Mouse (Mus musculus) MEL (cell line): ENCODE measurements around the gene Lsm2. TPM values are rescaled to one million over a fixed set of nuclear protein-coding genes. Genes with fewer than 3 reads are reported as not detected.
A peak's percentile ranks its signal among the peaks of the same experiment; 100 is the strongest.

ENCODE experiments used
- DNase-seq: peaks from one replicate; pipeline ENCODE4 v3.0.0; 2011; ENCODE audit warnings: low read depth, low spot score
- H3K27ac ChIP-seq: 2 replicates; pipeline ENCODE4 v1.5.1; 2012; ENCODE audit warnings: low read depth, mild to moderate bottlenecking, control low read depth, low read length, moderate library complexity; ENCODE audit not compliant: control insufficient read depth
- H3K27me3 ChIP-seq, 2 experiments: fragments of 150-350 bp in 1 of 2; sonication (generic) in 1 of 2; 2 replicates each; pipeline ENCODE4 v1.6.1; 2012; ENCODE audit warnings: low read length in 2 of 2, mild to moderate bottlenecking in 2 of 2, improper control_type of control experiment in 1 of 2, moderate library complexity in 1 of 2; ENCODE audit not compliant: insufficient read depth in 2 of 2, control insufficient read depth in 1 of 2
- H3K36me3 ChIP-seq, 2 experiments: 2 replicates each; pipeline ENCODE4 v1.6.1; 2012 to 2014; ENCODE audit warnings: low read length in 2 of 2, improper control_type of control experiment in 1 of 2, inconsistent platforms in 1 of 2, mild to moderate bottlenecking in 1 of 2; ENCODE audit not compliant: insufficient read depth in 2 of 2, control insufficient read depth in 1 of 2
- H3K4me1 ChIP-seq, 2 experiments: fragments of 150-350 bp in 1 of 2; sonication (generic) in 1 of 2; 2 replicates each; pipeline ENCODE4 v1.6.1; 2012; ENCODE audit warnings: low read length in 2 of 2, improper control_type of control experiment in 1 of 2, mild to moderate bottlenecking in 1 of 2; ENCODE audit not compliant: insufficient read depth in 2 of 2, control insufficient read depth in 1 of 2
- H3K4me3 ChIP-seq, 2 experiments: fragments of 150-350 bp in 1 of 2; sonication (generic) in 1 of 2; 2 replicates each; pipeline ENCODE4 v1.5.1; 2012; ENCODE audit warnings: low read depth in 2 of 2, low read length in 2 of 2, mild to moderate bottlenecking in 2 of 2, moderate library complexity in 2 of 2, control low read depth in 1 of 2, improper control_type of control experiment in 1 of 2; ENCODE audit not compliant: control insufficient read depth in 1 of 2, insufficient read depth in 1 of 2
- H3K79me2 ChIP-seq: 2 replicates; pipeline ENCODE4 v1.6.1; 2012; ENCODE audit warnings: mild to moderate bottlenecking, low read length, moderate library complexity; ENCODE audit not compliant: control insufficient read depth, poor library complexity, insufficient read depth
- H3K9ac ChIP-seq: 2 replicates; pipeline ENCODE4 v1.6.1; 2012; ENCODE audit warnings: low read depth, mild to moderate bottlenecking, control low read depth, low read length, moderate library complexity; ENCODE audit not compliant: control insufficient read depth, poor library complexity, severe bottlenecking
- H3K9me3 ChIP-seq: fragments of 150-350 bp; sonication (generic); replicated peaks from 2 replicates; pipeline ENCODE4 v1.6.1; 2012; ENCODE audit warnings: mild to moderate bottlenecking, low read length, improper control_type of control experiment, moderate library complexity; ENCODE audit not compliant: insufficient read depth
- BHLHE40 ChIP-seq: IDR thresholded peaks from 2 replicates; pipeline ENCODE4 v1.6.1; 2012; ENCODE audit warnings: low read depth, mild to moderate bottlenecking, inconsistent platforms, low read length, improper control_type of control experiment, borderline replicate concordance
- CHD2 ChIP-seq: IDR thresholded peaks from 2 replicates; pipeline ENCODE4 v1.6.1; 2011; ENCODE audit warnings: low read length, improper control_type of control experiment
- CTCF ChIP-seq, 3 experiments: IDR thresholded peaks in 2 of 3; conservative IDR thresholded peaks in 1 of 3; 2 replicates each; pipeline ENCODE4 v1.5.1; 2011 to 2012; ENCODE audit warnings: low read length in 3 of 3, low read depth in 2 of 3, mild to moderate bottlenecking in 2 of 3, improper control_type of control experiment in 1 of 3, inconsistent platforms in 1 of 3, mixed read lengths in 1 of 3, moderate library complexity in 1 of 3; ENCODE audit not compliant: control insufficient read depth in 1 of 3, insufficient read depth in 1 of 3, poor library complexity in 1 of 3, severe bottlenecking in 1 of 3
- E2F4 ChIP-seq: IDR thresholded peaks from 2 replicates; pipeline ENCODE4 v1.6.1; 2011; ENCODE audit warnings: low read depth, low read length, improper control_type of control experiment, borderline replicate concordance
- ELF1 ChIP-seq: IDR thresholded peaks from 2 replicates; pipeline ENCODE4 v1.6.1; 2014; ENCODE audit warnings: low read depth, mild to moderate bottlenecking, inconsistent platforms, low read length, improper control_type of control experiment, moderate library complexity
- EP300 ChIP-seq, 2 experiments: IDR thresholded peaks; 2 replicates each; pipeline ENCODE4 v1.6.1; 2011; ENCODE audit warnings: improper control_type of control experiment in 2 of 2, low read length in 2 of 2, low read depth in 1 of 2, mild to moderate bottlenecking in 1 of 2
- ETS1 ChIP-seq: IDR thresholded peaks from 2 replicates; pipeline ENCODE4 v1.6.1; 2012; ENCODE audit warnings: low read depth, mild to moderate bottlenecking, inconsistent platforms, low read length, improper control_type of control experiment, moderate library complexity
- GABPA ChIP-seq: IDR thresholded peaks from 2 replicates; pipeline ENCODE4 v1.6.1; 2012; ENCODE audit warnings: low read depth, mild to moderate bottlenecking, inconsistent platforms, low read length, improper control_type of control experiment, moderate library complexity
- GATA1 ChIP-seq: IDR thresholded peaks from 2 replicates; pipeline ENCODE4 v1.6.1; 2011; ENCODE audit warnings: low read depth, low read length, improper control_type of control experiment
- HCFC1 ChIP-seq: IDR thresholded peaks from 2 replicates; pipeline ENCODE4 v1.6.1; 2012; ENCODE audit warnings: low read depth, mild to moderate bottlenecking, inconsistent platforms, low read length, improper control_type of control experiment, moderate library complexity
- JUND ChIP-seq: IDR thresholded peaks from 2 replicates; pipeline ENCODE4 v1.6.1; 2011; ENCODE audit warnings: low read depth, mild to moderate bottlenecking, improper control_type of control experiment, low read length
- KAT2A ChIP-seq: conservative IDR thresholded peaks from 2 replicates; pipeline ENCODE4 v1.6.1; 2012; ENCODE audit warnings: low read depth, low read length, improper control_type of control experiment, inconsistent platforms
- MAFK ChIP-seq: IDR thresholded peaks from 2 replicates; pipeline ENCODE4 v1.6.1; 2011; ENCODE audit warnings: low read depth, mild to moderate bottlenecking, low read length, improper control_type of control experiment, borderline replicate concordance
- MAX ChIP-seq: IDR thresholded peaks from 2 replicates; pipeline ENCODE4 v1.6.1; 2011; ENCODE audit warnings: low read length, improper control_type of control experiment
- MAZ ChIP-seq: IDR thresholded peaks from 2 replicates; pipeline ENCODE4 v1.6.1; 2012; ENCODE audit warnings: low read depth, mild to moderate bottlenecking, inconsistent platforms, low read length, improper control_type of control experiment
- MEF2A ChIP-seq: IDR thresholded peaks from 2 replicates; pipeline ENCODE4 v1.6.1; 2014; ENCODE audit warnings: low read depth, mild to moderate bottlenecking, inconsistent platforms, low read length, improper control_type of control experiment; ENCODE audit not compliant: poor library complexity, insufficient replicate concordance, severe bottlenecking; ENCODE audit errors: extremely low read depth
- MXI1 ChIP-seq: IDR thresholded peaks from 2 replicates; pipeline ENCODE4 v1.6.1; 2011; ENCODE audit warnings: mild to moderate bottlenecking, low read depth, low read length, improper control_type of control experiment
- MYC ChIP-seq: IDR thresholded peaks from 2 replicates; pipeline ENCODE4 v1.6.1; 2011; ENCODE audit warnings: low read depth, mild to moderate bottlenecking, low read length, improper control_type of control experiment, moderate library complexity
- NELFE ChIP-seq: IDR thresholded peaks from 2 replicates; pipeline ENCODE4 v1.6.1; 2011; ENCODE audit warnings: low read depth, low read length, improper control_type of control experiment
- NRF1 ChIP-seq: IDR thresholded peaks from 2 replicates; pipeline ENCODE4 v1.6.1; 2014; ENCODE audit warnings: low read depth, mild to moderate bottlenecking, inconsistent platforms, low read length, improper control_type of control experiment, moderate library complexity; ENCODE audit not compliant: poor library complexity, insufficient read depth, severe bottlenecking
- POLR2A ChIP-seq, 2 experiments: IDR thresholded peaks; 2 replicates each; pipeline ENCODE4 v1.6.1; 2011 to 2012; ENCODE audit warnings: low read length in 2 of 2, mild to moderate bottlenecking in 2 of 2, control low read depth in 1 of 2, improper control_type of control experiment in 1 of 2, low read depth in 1 of 2, moderate library complexity in 1 of 2; ENCODE audit not compliant: control insufficient read depth in 1 of 2, insufficient read depth in 1 of 2, poor library complexity in 1 of 2
- POLR2AphosphoS2 ChIP-seq: IDR thresholded peaks from 2 replicates; pipeline ENCODE4 v1.6.1; 2011; ENCODE audit warnings: low read length, improper control_type of control experiment
- POLR2AphosphoS5 ChIP-seq: IDR thresholded peaks from 2 replicates; pipeline ENCODE4 v1.6.1; 2012; ENCODE audit warnings: low read depth, borderline replicate concordance, mild to moderate bottlenecking, inconsistent platforms, low read length, moderate library complexity, mixed read lengths
- RAD21 ChIP-seq: IDR thresholded peaks from 2 replicates; pipeline ENCODE4 v1.6.1; 2011; ENCODE audit warnings: mild to moderate bottlenecking, low read depth, low read length, improper control_type of control experiment
- RCOR1 ChIP-seq: IDR thresholded peaks from 2 replicates; pipeline ENCODE4 v1.6.1; 2012; ENCODE audit warnings: low read depth, mild to moderate bottlenecking, inconsistent platforms, low read length, improper control_type of control experiment
- SIN3A ChIP-seq: IDR thresholded peaks from 2 replicates; pipeline ENCODE4 v1.6.1; 2012; ENCODE audit warnings: low read length, improper control_type of control experiment, inconsistent platforms
- SMC3 ChIP-seq: IDR thresholded peaks from 2 replicates; pipeline ENCODE4 v1.6.1; 2011; ENCODE audit warnings: low read depth, low read length, improper control_type of control experiment
- TAL1 ChIP-seq: IDR thresholded peaks from 2 replicates; pipeline ENCODE4 v1.6.1; 2012; ENCODE audit warnings: mild to moderate bottlenecking, inconsistent platforms, low read length, moderate library complexity, mixed read lengths
- TBP ChIP-seq: IDR thresholded peaks from 2 replicates; pipeline ENCODE4 v1.8.0; 2011; ENCODE audit warnings: low read depth, low read length, improper control_type of control experiment
- TCF12 ChIP-seq: IDR thresholded peaks from 2 replicates; pipeline ENCODE4 v1.6.1; 2014; ENCODE audit warnings: low read depth, mild to moderate bottlenecking, inconsistent platforms, low read length, improper control_type of control experiment, moderate library complexity
- UBTF ChIP-seq: IDR thresholded peaks from 2 replicates; pipeline ENCODE4 v1.6.1; 2012; ENCODE audit warnings: low read depth, mild to moderate bottlenecking, inconsistent platforms, low read length, improper control_type of control experiment, moderate library complexity, borderline replicate concordance; ENCODE audit not compliant: insufficient read depth
- USF1 ChIP-seq: IDR thresholded peaks from 2 replicates; pipeline ENCODE4 v1.6.1; 2014; ENCODE audit warnings: low read depth, mild to moderate bottlenecking, inconsistent platforms, low read length, improper control_type of control experiment, moderate library complexity
- USF2 ChIP-seq, 2 experiments: IDR thresholded peaks; 2 replicates each; pipeline ENCODE4 v1.6.1; 2011 to 2012; ENCODE audit warnings: improper control_type of control experiment in 2 of 2, low read length in 2 of 2, borderline replicate concordance in 1 of 2, inconsistent platforms in 1 of 2, low read depth in 1 of 2, mild to moderate bottlenecking in 1 of 2; ENCODE audit not compliant: insufficient read depth in 1 of 2
- ZC3H11A ChIP-seq: IDR thresholded peaks from 2 replicates; pipeline ENCODE4 v1.6.1; 2012; ENCODE audit warnings: low read depth, mild to moderate bottlenecking, inconsistent platforms, low read length, improper control_type of control experiment
- ZKSCAN1 ChIP-seq: IDR thresholded peaks from 2 replicates; pipeline ENCODE4 v1.6.1; 2012; ENCODE audit warnings: low read depth, mild to moderate bottlenecking, inconsistent platforms, low read length, improper control_type of control experiment, moderate library complexity
- ZMIZ1 ChIP-seq: IDR thresholded peaks from 2 replicates; pipeline ENCODE4 v1.6.1; 2012; ENCODE audit warnings: low read depth, mild to moderate bottlenecking, inconsistent platforms, low read length, improper control_type of control experiment, moderate library complexity
- ZNF384 ChIP-seq: IDR thresholded peaks from 2 replicates; pipeline ENCODE4 v1.6.1; 2012; ENCODE audit warnings: low read depth, mild to moderate bottlenecking, inconsistent platforms, low read length, improper control_type of control experiment
- polyA plus RNA-seq, 2 experiments: library from polyadenylated mRNA; stranded (reverse) in 1 of 2; unstranded in 1 of 2; fragments of >175 nt in 1 of 2; fragments of >200 nt in 1 of 2; gene quantifications; 2 replicates each; pipeline versions ENCODE4 v1.2.1 to v1.2.4; 2012; ENCODE audit warnings: low replicate concordance in 2 of 2, low read depth in 1 of 2; ENCODE audit not compliant: insufficient read length in 2 of 2, insufficient read depth in 1 of 2, missing spikeins in 1 of 2
- total RNA-seq: library from RNA; depleted of rRNA; stranded (reverse); fragments of 300-350 nt; gene quantifications from 2 replicates; pipeline ENCODE4 v1.2.3, GENCODE M21; 2012

Lsm2 gene
- total and polyA plus RNA-seq, 3 experiments: 57.9 to 180 TPM; not detected in 1

DNA sequence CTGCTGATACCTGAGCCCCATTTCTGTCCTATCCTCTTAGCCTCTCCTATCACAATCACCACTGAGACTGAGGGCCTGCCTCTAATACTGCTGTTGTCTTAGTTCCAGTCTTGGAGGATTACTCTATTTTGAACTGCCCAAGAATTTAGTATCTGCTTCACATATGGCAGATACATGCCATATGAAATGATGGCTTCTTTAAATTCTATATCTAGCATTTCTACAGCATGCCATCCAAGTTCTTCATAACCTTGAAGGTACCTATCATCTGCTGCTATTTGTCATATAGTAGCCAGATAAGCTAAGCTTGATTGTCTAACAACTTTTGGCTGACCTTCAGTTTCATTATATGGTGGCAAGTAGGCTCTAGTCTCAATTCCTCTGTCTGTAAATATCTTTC lies 13.1 kb downstream of the Lsm2 start:
- Histone ChIP-seq H3K9ac (no peak overlapping the region), H3K4me3 (no peak overlapping the region), H3K27me3 (no peaks in the 10 kb centered on the region), H3K27ac (no peak overlapping the region), H3K36me3 (no peaks in the 10 kb centered on the region; a peak in 2 of 4 replicates), H3K79me2 (peaks cover 29% of the 10 kb centered on the region), H3K4me1 (no peaks in the 10 kb centered on the region), H3K9me3 (no peaks in the 10 kb centered on the region)
- DNase-seq: peak; percentile 67
- TF ChIP-seq ZKSCAN1: no peak
- no peak for TF ChIP-seq EP300 (IDR thresholded peaks at IDR 0.05; ENCODE audit: low read depth in 1 of 2, low read length in 2 of 2)
- TF ChIP-seq MYC: no peak
- TF ChIP-seq POLR2AphosphoS2: peak; percentile 99
- no peak for TF ChIP-seq UBTF
- TF ChIP-seq POLR2A (IDR thresholded peaks at IDR 0.05; ENCODE audit: control insufficient read depth in 1 of 2, insufficient read depth in 1 of 2, low read depth in 1 of 2, low read length in 2 of 2, poor library complexity in 1 of 2): peak in 1 of 2 experiments; percentile 65; a peak in 2 of 4 replicates
- no peak for TF ChIP-seq CTCF (IDR thresholded peaks at IDR 0.05 in 2 of 3, conservative IDR thresholded peaks at IDR 0.05 in 1 of 3; ENCODE audit: control insufficient read depth in 1 of 3, insufficient read depth in 1 of 3, low read depth in 2 of 3, low read length in 3 of 3, poor library complexity in 1 of 3, severe bottlenecking in 1 of 3)
- TF ChIP-seq RAD21: no peak
- no peak; the same call in 1 of the 2 replicates for TF ChIP-seq ZNF384
- TF ChIP-seq JUND: no peak
- TF ChIP-seq MAZ: no peak
- TF ChIP-seq E2F4: no peak
- TF ChIP-seq TCF12: no peak
- TF ChIP-seq ZMIZ1: peak; percentile 69; the same call in 1 of the 2 replicates
- no peak for TF ChIP-seq POLR2AphosphoS5
- no peak for TF ChIP-seq GABPA
- TF ChIP-seq TBP: no peak
- TF ChIP-seq ETS1: 0 out of 2 replicates have a peak, but pooled peaks have one; percentile 26
- TF ChIP-seq HCFC1: 0 out of 2 replicates have a peak, but pooled peaks have one; percentile 33
- no peak for TF ChIP-seq TAL1
- TF ChIP-seq ZC3H11A: no peak
- no peak for TF ChIP-seq USF1
- TF ChIP-seq RCOR1: 0 out of 2 replicates have a peak, but pooled peaks have one; percentile 46
- no peak for TF ChIP-seq NELFE
- 0 out of 2 replicates have a peak, but pooled peaks have one; percentile 20 for TF ChIP-seq BHLHE40
- TF ChIP-seq KAT2A: no peak
- TF ChIP-seq SMC3: no peak; the same call in 1 of the 2 replicates
- no peak for TF ChIP-seq USF2 (IDR thresholded peaks at IDR 0.05; ENCODE audit: borderline replicate concordance in 1 of 2, insufficient read depth in 1 of 2, low read depth in 1 of 2, low read length in 2 of 2)
- TF ChIP-seq MAX: no peak
- no peak for TF ChIP-seq MAFK
- TF ChIP-seq MEF2A: no peak
- peak; percentile 55; the same call in 1 of the 2 replicates for TF ChIP-seq CHD2
- no peak for TF ChIP-seq NRF1
- no peak for TF ChIP-seq ELF1
- TF ChIP-seq MXI1: no peak
- TF ChIP-seq SIN3A: 0 out of 2 replicates have a peak, but pooled peaks have one; percentile 25
- no peak for TF ChIP-seq GATA1
